Mouse (Mus musculus): Measurements from ENCODE around the gene Rhou.
"Not testable (repeated sequence)": the region's sequence is repeated elsewhere in the genome, so short reads cannot be mapped to it uniquely, and the experiment has no call there.

Gene Rhou

DNA sequence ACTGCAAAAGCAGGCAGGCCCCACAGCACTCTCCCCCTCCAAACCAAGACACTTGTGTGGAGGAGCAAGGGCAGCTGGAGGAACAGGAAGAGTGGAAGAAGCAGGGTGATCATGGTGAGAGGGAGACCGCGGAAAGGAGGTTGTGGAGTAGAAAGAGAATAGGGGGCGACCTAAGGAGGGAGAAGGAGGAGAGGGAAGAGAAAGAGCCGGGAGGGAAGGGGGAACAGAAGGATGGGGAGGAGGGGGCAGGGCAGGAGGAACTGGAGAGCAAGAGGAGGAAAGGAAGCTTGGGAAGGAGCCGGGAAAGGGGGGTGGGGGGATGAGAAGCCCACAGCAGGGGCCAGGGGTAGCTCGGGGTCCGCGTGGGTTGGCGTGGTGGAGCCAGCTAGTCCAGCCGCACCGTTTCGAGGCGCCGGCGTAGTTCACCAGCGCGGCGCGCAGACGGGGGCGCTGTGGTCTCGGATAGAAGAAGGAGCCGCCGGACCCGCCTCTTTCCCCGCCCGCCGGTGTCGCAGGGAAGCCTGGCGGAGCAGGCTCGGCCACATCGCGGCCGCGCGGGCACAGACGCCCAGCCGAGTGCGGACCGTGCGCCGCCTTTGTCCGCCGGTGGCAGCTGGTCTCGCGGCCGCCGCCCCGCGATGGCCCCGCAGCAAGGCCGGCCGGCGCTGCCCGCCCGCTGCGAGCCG, at the start of gene Rhou:
TSS of gene Rhou (plus strand) at position 622 of the 686 bp plus-strand sequence.
- DNase-seq (ENCODE audit: low read depth, low spot score): peak; percentile 70

- DNase-seq (ENCODE audit: low read depth, low spot score): not testable (repeated sequence)
Observed at GRCm38 (mm10) chr8:123612652-123613051, 41.1 kb upstream of the Rhou start.

- DNase-seq (ENCODE audit: low read depth, low spot score): not testable (repeated sequence)
Observed at GRCm38 (mm10) chr8:123623523-123623922, 30.2 kb upstream of the Rhou start.

GRCm38 (mm10) chr8:123624274-123624673, 29.5 kb upstream of the Rhou start:
- DNase-seq (ENCODE audit: low read depth, low spot score): no peak

DNA sequence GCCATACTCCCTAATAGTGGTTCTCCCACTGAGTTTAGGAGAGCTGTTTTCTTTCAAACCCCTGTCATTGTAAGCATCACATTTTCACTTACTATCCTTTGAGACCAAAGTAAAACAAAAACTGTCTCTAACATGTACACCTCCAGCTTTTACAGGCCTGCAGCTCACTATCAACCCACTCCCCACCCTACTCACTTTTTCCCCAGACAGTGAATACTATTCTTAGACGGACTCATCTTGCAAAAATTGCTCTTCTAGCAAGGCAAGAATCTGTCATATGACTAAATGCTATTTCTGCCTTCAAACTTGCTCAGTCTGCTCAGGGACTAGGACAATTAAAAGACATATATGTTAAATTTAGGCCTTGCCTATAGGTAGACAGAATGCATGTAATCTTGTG, 29.0 kb upstream of the Rhou start:
- no peak for DNase-seq (ENCODE audit: low read depth, low spot score)

DNA sequence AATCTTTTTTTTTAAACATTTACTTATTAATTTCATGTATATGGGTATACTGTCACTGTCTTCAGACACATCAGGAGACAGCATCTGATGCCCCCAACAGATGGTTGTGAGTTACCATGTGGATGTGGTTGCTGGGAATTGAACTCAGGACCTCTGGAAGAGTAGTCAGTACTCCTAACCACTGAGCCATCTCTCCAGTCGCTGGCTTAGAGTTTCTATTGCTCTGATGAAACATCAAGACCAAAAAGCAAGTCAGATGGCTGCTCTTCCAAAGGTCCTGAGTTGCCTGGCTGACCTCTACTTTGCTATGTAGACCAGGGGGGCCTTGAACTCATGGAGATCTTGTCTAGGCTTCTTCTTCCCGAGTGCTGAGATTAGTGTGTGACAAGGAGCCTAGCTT, 28.0 kb upstream of the Rhou start:
- DNase-seq (ENCODE audit: low read depth, low spot score): no peak

GRCm38 (mm10) chr8:123627410-123628147, 26.1 kb upstream of the Rhou start:
- DNase-seq (ENCODE audit: low read depth, low spot score): no peak

GRCm38 (mm10) chr8:123628253-123628967, 25.3 kb upstream of the Rhou start:
- no peak for DNase-seq (ENCODE audit: low read depth, low spot score)

DNA sequence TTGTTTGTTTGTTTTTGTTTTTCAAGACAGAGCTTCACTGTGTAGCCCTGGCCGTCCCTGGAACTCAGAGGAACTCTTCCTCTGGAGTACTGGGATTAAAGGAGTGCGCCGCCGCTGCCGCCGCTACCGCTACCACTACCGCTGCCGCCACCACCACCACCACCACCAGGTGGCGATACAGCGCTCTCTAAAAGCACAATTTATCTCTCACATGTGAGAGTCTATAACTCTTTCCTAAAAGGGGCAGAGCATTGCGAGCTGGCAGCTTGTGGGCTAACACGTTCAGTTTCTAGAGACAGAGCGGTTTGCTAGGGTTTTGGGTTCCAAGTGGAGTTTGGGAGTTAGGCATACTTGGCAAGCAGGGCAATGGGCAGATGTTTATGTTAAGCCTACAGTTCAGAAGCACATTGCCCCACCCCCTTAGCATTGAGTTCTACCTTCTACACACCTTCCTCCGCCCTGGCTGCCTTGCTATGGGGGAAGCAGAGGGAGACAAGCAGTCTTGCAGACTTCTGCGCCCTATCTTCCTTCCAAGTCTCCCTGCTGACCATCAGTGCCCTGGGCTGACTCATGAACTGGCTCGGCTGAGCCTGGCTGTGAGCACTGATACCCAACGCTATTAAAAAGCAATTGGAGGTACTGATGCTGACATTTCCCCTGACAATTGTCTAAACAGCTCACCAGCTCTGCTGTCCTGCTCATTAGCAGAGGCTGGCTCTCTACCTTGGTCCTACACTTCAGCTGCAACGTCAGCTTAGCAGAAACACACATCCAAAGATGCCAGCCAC, 24.6 kb upstream of the Rhou start:
- no peak for DNase-seq (ENCODE audit: low read depth, low spot score)

DNA sequence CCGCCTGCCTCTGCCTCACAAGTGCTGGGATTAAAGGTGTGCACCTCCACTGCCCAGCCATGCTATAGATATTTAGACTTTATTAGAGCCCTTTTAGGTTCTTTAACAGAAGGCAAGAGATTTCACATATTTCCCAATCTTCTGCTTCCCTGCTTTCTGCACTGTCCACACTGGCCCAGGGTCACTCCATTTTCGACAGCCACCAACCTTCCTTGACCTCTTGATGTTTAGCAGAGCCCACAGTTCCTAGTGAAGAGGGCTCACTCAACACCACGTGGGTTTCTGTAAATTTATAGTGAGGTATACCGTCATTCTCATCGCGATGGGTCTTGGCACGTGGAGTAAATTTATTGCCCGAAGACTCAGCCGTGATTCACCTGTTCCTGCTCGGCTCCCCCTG, 23.7 kb upstream of the Rhou start:
- DNase-seq (ENCODE audit: low read depth, low spot score): no peak

DNA sequence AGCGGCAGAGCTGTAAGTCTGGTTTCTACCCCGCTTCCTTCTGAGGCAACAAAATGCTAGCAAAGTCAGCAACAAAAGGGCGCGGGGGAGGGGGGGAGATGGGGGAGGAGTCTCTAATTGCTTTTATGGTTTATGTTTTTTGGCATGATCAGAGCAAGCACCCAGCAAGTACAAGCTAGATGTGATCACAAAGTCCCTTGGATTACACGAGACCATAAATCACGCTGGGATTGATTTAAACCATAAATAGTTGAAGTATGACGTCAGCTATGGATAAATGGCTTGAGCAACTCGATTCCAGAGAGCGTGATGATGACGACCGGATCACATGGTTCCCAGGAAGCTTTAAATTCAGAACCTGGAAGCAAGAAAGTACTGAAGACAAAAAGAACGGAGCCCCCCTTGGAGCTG, 22.9 kb upstream of the Rhou start:
- no peak for DNase-seq (ENCODE audit: low read depth, low spot score)

- not testable (repeated sequence) for DNase-seq (ENCODE audit: low read depth, low spot score)
Observed at GRCm38 (mm10) chr8:123631746-123632145, 22.0 kb upstream of the Rhou start.

DNA sequence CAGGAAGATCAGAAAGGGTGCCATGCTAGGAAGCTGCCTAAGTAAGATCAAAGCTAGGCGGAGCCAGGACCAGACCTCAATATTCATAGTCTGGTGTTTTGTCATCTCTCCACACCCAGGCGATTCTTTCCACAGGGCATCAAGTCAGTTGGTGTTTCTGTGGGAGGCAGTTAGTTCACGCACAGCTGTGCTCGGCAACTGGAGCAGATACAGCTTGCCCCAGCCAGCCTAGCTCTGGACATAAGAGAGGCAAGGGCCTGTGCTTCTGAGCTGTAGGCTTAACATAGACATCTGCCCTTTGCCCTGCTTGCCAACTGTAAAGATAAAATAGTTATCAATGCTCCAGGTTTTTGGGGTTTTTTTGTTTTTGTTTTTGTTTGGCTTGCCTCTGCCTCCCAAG, 21.5 kb upstream of the Rhou start:
- DNase-seq (ENCODE audit: low read depth, low spot score): no peak

GRCm38 (mm10) chr8:123633801-123634200, 19.9 kb upstream of the Rhou start:
- DNase-seq (ENCODE audit: low read depth, low spot score): no peak

GRCm38 (mm10) chr8:123634395-123635131, 19.2 kb upstream of the Rhou start:
- DNase-seq (ENCODE audit: low read depth, low spot score): no peak

DNA sequence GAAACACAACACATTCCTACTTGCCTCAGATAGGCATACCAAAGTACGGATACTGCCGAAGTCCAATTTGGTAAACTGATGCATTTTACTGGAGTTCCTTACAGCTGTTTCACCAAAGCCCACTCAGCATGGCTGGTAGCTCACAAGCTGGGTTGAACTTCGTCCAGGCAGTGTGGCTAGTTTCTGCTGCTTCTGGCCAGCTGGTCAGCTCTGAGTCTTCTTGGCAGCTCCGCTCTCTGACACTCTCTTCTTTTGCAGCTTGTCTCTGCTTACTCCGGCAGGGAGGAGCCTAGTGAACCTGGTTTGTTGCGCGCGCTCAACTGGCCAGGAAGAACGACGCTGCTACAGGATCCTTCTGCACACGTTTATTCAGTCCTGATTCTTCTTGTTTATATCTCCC, 18.1 kb upstream of the Rhou start:
- DNase-seq (ENCODE audit: low read depth, low spot score): no peak

DNA sequence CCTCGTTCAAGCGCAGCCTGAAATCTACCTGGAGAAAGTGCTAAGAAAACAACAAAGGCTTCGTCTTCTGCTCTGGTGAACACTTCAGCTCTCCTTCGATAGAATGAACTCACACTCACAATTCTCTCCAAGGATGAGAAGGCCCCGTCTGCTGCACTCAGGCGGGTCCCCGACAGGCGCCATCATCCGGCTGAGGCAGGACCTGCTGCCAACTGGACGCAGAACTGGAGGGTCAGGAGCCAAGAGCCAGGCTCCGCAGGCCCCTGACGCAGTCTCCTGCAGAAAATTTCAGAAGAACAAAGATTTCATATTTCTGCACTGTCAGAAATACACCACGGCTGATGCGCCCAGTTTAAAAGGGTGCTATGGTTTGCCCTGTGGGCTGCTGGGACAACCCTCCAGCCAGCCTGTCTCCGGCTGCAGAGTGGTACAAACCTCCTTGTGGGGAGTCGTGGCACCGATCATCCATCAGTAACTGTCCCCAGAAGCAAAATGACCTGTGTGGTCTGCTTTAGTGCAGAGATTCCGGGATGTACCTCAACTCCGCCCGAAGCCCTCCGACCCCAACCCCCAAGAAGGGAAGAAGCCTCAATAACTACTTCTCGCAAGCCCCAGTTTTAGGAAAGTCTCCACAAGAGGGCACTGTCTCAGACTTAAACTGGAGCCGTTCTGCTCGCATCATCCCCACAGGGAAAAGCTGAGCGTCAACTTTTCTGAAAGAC, 10.2 kb upstream of the Rhou start:
- no peak for DNase-seq (ENCODE audit: low read depth, low spot score)

DNA sequence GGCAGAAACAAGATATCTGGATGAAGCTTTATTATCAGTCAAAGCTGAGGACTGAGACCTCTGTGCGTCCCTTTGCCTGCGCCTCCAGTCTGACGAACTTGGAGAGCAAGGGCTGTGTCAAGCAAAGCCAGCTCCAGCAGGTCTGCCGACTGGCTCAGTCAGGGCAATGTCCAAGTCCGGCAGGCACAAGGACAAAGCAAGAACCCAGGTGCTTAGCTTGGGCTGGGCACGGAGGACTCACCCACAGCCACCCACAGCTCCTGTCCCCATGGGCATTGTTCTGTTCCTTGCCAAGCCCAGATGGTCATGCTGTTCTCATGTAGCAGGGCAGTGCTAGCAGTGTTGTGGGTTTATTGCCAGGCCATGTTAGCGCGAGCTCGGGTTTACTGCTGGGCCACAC, 8.5 kb upstream of the Rhou start:
- DNase-seq (ENCODE audit: low read depth, low spot score): no peak

- DNase-seq (ENCODE audit: low read depth, low spot score): no peak
Observed at GRCm38 (mm10) chr8:123648245-123649170, 5.2 kb upstream of the Rhou start.

All from brain, embryonic 18.5 days (tissue).